8 mouse cellular contexts compared by ENCODE assay signal in the genomic region with DNA sequence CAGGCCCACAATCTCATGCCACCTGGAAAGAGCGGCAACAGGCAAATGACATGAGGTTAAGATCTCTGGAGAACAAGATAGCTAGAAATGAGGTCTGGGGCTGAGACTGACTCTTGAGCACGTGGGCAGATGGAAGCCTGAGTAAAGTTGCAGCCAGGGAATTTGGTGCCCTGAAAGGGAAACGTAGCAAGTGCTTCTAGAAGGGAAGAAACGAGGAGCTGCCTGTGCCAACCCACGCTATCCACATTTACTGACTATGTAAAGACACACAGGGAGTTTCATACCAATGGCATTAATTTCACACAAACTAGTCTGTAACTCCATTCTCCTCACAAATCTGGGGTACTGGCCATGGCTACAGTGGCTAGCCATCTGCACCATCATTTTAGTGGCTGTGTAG.
"Had no signal": no experiment of that assay in that cellular context is flagged by ENCODE, and none has a peak within 500 bp of the region (broad histone marks: within the 10 kb centered on the region; RNA-seq: fewer than 3 reads in every experiment).

No protein-coding gene starts in this region.

- DNase-seq: lung, adult 18-20 months; lung, postnatal 36 days; right cerebral cortex, postnatal 14 days; thymus, postnatal 14 days had no signal

- H3K4me3 ChIP-seq: layer of hippocampus, adult 2 months; midbrain, embryonic 13.5 days; stomach, embryonic 15.5 days had no signal

- H3K9ac ChIP-seq: liver, embryonic 14.5 days; midbrain, embryonic 13.5 days; stomach, embryonic 15.5 days had no signal

- H3K27me3 ChIP-seq: midbrain, embryonic 13.5 days; stomach, embryonic 15.5 days had no signal

- H3K27ac ChIP-seq: layer of hippocampus, adult 2 months; liver, embryonic 14.5 days; midbrain, embryonic 13.5 days; stomach, embryonic 15.5 days had no signal

- H3K4me1 ChIP-seq: stomach, embryonic 15.5 days had no signal

- H3K4me2 ChIP-seq: midbrain, embryonic 13.5 days; stomach, embryonic 15.5 days had no signal

- H3K9me3 ChIP-seq: midbrain, embryonic 13.5 days; stomach, embryonic 15.5 days had no signal

- ATAC-seq: midbrain, embryonic 13.5 days had no signal
